Mouse (Mus musculus): ENCODE results near the gene Nln. TPM values are rescaled to one million over a fixed set of nuclear protein-coding genes. Genes with fewer than 3 reads are reported as not detected.

Nln gene
- polyA plus RNA-seq, 1 experiment from 2014 or later = 21.0 TPM

DNA sequence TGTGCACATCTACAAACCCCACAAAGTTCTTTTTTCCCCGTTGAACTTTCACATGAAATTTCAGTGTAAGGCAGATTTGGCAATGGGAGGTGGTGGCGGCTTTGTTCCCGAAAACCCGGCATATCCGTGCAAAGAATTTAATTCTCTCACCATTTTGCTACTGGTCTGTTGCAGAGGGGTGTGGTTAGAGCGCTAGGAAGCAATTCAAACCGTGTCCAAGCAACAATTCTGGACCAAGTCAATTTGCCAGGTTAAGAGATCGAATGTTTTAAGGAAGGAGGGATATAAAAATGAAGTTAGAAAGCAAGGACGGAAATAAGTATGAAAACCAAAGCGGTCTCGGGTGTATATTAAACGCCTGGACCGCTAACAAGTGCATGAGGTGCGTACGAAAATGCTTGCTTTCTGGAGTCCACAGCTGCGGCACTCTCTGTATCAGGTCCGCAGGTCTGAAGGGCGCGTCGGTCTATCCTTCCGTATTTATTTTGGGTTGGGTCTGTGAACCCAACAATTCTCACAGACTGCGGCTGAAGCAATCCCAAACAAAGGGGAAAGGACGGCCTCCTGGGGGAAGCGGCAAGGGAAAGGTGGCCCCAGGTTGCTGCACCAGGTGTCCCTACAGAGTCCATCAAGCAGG, 645 bp downstream of the Nln start:
- Histone ChIP-seq H3K4me2 (ENCODE audit: low read depth, severe bottlenecking) (peak overlapping the region; percentile 88), H3K9me3 (ENCODE audit: control insufficient read depth, low read length) (no peaks in the 10 kb centered on the region), H3K27ac (replicated peaks; ENCODE audit: low read depth, low read length) (no peak overlapping the region), H3K4me3 (ENCODE audit: low read depth, low read length) (peak overlapping the region; percentile 71), H3K4me1 (ENCODE audit: control insufficient read depth, insufficient read depth, low read length) (no peaks in the 10 kb centered on the region), H3K36me3 (ENCODE audit: control insufficient read depth, insufficient read depth, low read length) (no peaks in the 10 kb centered on the region), H3K27me3 (ENCODE audit: control insufficient read depth, insufficient read depth, low read length) (no peaks in the 10 kb centered on the region), H3K9ac (ENCODE audit: low read length) (peak overlapping the region; percentile 65)
- 2% methylated on average over 24 of the region's 24 CpGs for WGBS
- peak; percentile 28 for DNase-seq (ENCODE audit: low spot score)
- no peak; the same call in 1 of the 2 replicates for ATAC-seq (ENCODE audit: insufficient number of reproducible peaks, low FRiP score, low TSS enrichment, low read depth)

DNA sequence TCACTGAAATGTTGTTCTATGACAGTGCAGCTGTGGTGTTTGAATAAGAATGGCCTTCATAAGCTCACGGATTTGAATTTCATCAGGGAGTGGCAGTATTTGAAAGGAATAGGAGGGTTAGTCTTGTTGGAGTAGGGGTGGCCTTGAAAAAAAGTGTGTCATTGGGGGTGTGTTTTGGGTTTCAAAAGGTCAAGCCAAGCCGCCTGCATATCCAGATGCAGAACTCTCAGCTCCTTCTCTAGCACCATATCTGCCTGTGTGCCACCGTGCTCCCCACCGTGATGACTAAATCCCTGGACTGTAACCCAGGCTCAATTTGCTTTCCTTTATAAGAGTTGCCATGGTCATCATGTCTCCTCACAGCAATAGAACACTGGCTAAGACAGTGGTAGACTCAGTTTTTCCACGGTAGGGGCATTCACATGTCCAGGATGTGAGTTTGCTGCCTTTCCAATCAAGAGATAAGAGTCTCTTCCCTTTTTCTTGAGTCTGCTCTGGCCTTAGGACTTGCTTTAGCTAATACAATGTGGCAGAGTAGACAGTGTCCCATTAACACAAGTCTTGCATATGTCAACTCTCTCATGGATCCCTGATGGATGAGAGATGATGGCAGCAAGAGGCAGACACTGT, 7.7 kb downstream of the Nln start:
- Histone ChIP-seq H3K4me3 (ENCODE audit: low read depth, low read length) (no peak overlapping the region), H3K27me3 (ENCODE audit: control insufficient read depth, insufficient read depth, low read length) (no peaks in the 10 kb centered on the region), H3K27ac (replicated peaks; ENCODE audit: low read depth, low read length) (no peak overlapping the region), H3K4me1 (ENCODE audit: control insufficient read depth, insufficient read depth, low read length) (no peaks in the 10 kb centered on the region), H3K36me3 (ENCODE audit: control insufficient read depth, insufficient read depth, low read length) (no peaks in the 10 kb centered on the region), H3K9ac (ENCODE audit: low read length) (no peak overlapping the region), H3K4me2 (ENCODE audit: low read depth, severe bottlenecking) (no peak overlapping the region), H3K9me3 (ENCODE audit: control insufficient read depth, low read length) (no peaks in the 10 kb centered on the region)
- ATAC-seq (ENCODE audit: insufficient number of reproducible peaks, low FRiP score, low TSS enrichment, low read depth) = no peak
- WGBS = 95% methylated on average over 5 of the region's 5 CpGs
- no peak for DNase-seq (ENCODE audit: low spot score)

DNA sequence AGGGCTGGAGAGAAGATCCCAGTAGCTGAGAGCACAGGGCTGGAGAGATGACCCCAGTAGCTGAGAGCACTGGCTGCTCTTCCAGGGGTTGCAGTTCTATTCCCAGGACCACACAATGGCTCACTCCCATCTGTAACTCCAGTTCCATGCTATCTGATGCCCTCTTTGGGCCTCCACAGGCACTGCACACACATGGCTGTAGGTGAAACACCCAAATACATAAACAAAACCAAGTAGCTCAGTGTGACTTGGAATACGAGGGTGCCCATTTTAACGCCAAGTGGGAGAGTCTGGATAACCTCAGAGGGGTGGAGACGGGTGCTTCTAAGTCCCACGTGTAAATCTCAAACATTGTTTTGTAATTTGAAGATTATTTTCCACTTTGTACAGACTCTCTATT, 9.0 kb downstream of the Nln start:
- H3K27ac ChIP-seq (replicated peaks; ENCODE audit: low read depth, low read length) = no peak overlapping the region
- no peak for ATAC-seq (ENCODE audit: insufficient number of reproducible peaks, low FRiP score, low TSS enrichment, low read depth)
- H3K4me3 ChIP-seq (ENCODE audit: low read depth, low read length) = no peak overlapping the region
- DNase-seq (ENCODE audit: low spot score) = no peak
- H3K4me1 ChIP-seq (ENCODE audit: control insufficient read depth, insufficient read depth, low read length) = no peaks in the 10 kb centered on the region
- whole genome bisulfite sequencing = 89% methylated on average over 4 of the region's 4 CpGs
- H3K9ac ChIP-seq (ENCODE audit: low read length) = no peak overlapping the region
- no peak overlapping the region for H3K4me2 ChIP-seq (ENCODE audit: low read depth, severe bottlenecking)
- no peaks in the 10 kb centered on the region for H3K9me3 ChIP-seq (ENCODE audit: control insufficient read depth, low read length)
- no peaks in the 10 kb centered on the region for H3K36me3 ChIP-seq (ENCODE audit: control insufficient read depth, insufficient read depth, low read length)
- no peaks in the 10 kb centered on the region for H3K27me3 ChIP-seq (ENCODE audit: control insufficient read depth, insufficient read depth, low read length)

DNA sequence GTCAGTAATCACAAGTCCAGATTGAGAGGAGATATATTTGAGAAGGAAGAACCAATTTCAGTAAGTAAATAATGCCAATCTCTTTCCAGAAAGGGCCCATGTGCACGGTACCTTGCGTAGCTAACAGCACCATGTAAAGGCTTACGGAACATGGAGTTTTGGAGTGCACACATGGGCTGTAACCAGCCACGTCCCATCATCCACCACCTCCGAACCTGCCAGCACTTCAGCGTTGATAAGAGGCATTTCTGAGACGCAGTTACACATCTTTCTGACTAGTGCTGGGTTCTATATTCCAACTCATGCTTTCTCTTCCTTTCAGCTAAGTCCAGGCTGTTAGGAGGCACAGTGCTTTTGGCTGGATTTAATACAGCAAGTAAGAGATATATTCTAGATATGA, 12.2 kb downstream of the Nln start:
- Histone ChIP-seq H3K4me3 (ENCODE audit: low read depth, low read length) (no peak overlapping the region), H3K4me2 (ENCODE audit: low read depth, severe bottlenecking) (no peak overlapping the region), H3K27me3 (ENCODE audit: control insufficient read depth, insufficient read depth, low read length) (no peaks in the 10 kb centered on the region), H3K4me1 (ENCODE audit: control insufficient read depth, insufficient read depth, low read length) (no peaks in the 10 kb centered on the region), H3K27ac (replicated peaks; ENCODE audit: low read depth, low read length) (no peak overlapping the region), H3K36me3 (ENCODE audit: control insufficient read depth, insufficient read depth, low read length) (no peaks in the 10 kb centered on the region), H3K9ac (ENCODE audit: low read length) (no peak overlapping the region), H3K9me3 (ENCODE audit: control insufficient read depth, low read length) (no peaks in the 10 kb centered on the region)
- DNase-seq (ENCODE audit: low spot score) (no peak), ATAC-seq (ENCODE audit: insufficient number of reproducible peaks, low FRiP score, low TSS enrichment, low read depth) (no peak)
- 94% methylated on average over 7 of the region's 7 CpGs for WGBS

DNA sequence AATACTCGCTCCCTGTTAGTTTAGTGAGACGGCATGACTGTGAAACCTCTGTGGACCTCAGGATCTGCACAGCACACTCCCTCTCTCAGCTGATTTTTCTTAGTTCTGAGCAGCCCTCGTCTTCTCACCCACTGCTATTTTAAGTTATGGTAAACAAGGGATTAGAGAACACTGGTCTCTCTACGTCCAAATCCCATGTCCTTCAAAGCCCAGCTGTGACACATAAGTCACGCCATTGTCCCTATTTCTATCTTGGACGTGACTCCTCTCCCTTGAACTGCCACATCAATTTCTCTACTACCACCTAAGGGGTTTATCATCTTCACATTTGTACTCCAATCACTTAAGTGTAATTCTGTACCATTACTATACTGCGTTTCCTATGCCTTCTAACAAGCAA, 13.5 kb downstream of the Nln start:
- no peak overlapping the region for H3K4me2 ChIP-seq (ENCODE audit: low read depth, severe bottlenecking)
- no peak overlapping the region for H3K9ac ChIP-seq (ENCODE audit: low read length)
- H3K27me3 ChIP-seq (ENCODE audit: control insufficient read depth, insufficient read depth, low read length) = no peaks in the 10 kb centered on the region
- no peaks in the 10 kb centered on the region for H3K36me3 ChIP-seq (ENCODE audit: control insufficient read depth, insufficient read depth, low read length)
- no peak overlapping the region for H3K27ac ChIP-seq (replicated peaks; ENCODE audit: low read depth, low read length)
- no peak overlapping the region for H3K4me3 ChIP-seq (ENCODE audit: low read depth, low read length)
- DNase-seq (ENCODE audit: low spot score) (no peak), ATAC-seq (ENCODE audit: insufficient number of reproducible peaks, low FRiP score, low TSS enrichment, low read depth) (no peak)
- no peaks in the 10 kb centered on the region for H3K9me3 ChIP-seq (ENCODE audit: control insufficient read depth, low read length)
- H3K4me1 ChIP-seq (ENCODE audit: control insufficient read depth, insufficient read depth, low read length) = no peaks in the 10 kb centered on the region
- 76% methylated on average over 7 of the region's 7 CpGs for WGBS

DNA sequence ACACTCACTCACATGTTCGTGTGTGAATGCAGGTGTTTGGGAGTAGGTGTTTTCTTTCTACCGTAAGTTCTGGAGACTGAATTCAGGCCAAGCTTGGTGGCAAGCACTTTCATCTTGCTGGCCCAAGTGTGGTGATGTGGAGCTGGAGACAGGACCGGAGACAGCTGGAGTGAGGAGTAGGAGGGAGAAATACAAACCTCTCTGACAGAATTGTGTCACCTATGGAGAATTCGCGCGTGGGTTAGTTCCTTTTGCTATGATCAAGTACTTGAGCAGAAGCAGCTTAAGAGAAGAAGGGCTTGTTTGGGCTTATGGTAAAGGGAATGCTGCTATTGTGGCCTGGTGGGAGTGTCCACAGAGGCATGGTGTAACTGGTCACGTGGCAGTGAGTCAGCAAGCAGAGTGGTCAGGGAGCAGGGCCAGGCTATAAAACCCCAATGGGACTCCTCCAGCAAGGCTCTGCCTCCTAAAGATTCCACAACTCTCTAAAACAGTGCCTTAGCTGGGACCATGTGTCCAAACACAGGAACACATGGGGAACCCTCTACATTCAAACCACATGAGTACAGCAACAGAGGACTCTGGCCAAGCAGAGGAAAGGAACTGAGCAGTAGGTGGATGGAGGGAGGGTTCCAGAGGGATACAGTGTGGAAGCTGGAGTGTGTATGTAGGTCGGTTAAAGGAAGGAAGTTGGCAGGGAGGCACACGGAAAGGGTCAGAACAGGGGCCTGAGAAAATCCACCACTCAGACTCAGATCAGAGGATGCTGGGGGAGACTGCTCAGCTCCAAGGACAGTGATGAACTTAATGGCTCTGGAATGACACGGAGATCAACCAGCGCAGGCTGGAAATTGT, 14.7 kb downstream of the Nln start:
- WGBS = 80% methylated on average over 11 of the region's 11 CpGs
- no peaks in the 10 kb centered on the region for H3K36me3 ChIP-seq (ENCODE audit: control insufficient read depth, insufficient read depth, low read length)
- no peak for ATAC-seq (ENCODE audit: insufficient number of reproducible peaks, low FRiP score, low TSS enrichment, low read depth)
- H3K9me3 ChIP-seq (ENCODE audit: control insufficient read depth, low read length) = no peaks in the 10 kb centered on the region
- H3K27me3 ChIP-seq (ENCODE audit: control insufficient read depth, insufficient read depth, low read length) = no peaks in the 10 kb centered on the region
- no peak overlapping the region for H3K4me3 ChIP-seq (ENCODE audit: low read depth, low read length)
- no peak for DNase-seq (ENCODE audit: low spot score)
- H3K4me1 ChIP-seq (ENCODE audit: control insufficient read depth, insufficient read depth, low read length) = no peaks in the 10 kb centered on the region
- no peak overlapping the region for H3K4me2 ChIP-seq (ENCODE audit: low read depth, severe bottlenecking)
- H3K27ac ChIP-seq (replicated peaks; ENCODE audit: low read depth, low read length) = no peak overlapping the region
- no peak overlapping the region for H3K9ac ChIP-seq (ENCODE audit: low read length)

DNA sequence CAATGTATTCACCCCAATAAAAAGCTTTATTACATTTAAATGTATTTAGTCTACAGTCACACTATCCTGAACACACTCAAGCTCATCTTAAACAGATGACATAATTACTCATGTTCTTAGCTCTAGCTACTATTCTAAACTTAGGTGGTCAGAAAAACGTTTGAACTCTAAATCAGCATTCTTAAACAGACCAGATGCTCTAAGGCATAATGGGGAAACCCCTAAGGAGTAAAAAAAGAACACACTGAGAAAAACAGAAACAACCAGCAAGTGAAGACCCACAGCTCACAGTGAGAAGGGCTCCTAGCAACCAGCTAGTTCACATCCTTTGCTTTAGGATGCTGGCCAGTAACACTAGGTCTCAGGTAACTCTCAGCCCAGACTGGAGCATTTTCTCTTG, 17.7 kb downstream of the Nln start:
- Histone ChIP-seq H3K36me3 (ENCODE audit: control insufficient read depth, insufficient read depth, low read length) (no peaks in the 10 kb centered on the region), H3K27me3 (ENCODE audit: control insufficient read depth, insufficient read depth, low read length) (no peaks in the 10 kb centered on the region), H3K9me3 (ENCODE audit: control insufficient read depth, low read length) (no peaks in the 10 kb centered on the region), H3K27ac (replicated peaks; ENCODE audit: low read depth, low read length) (no peak overlapping the region), H3K4me1 (ENCODE audit: control insufficient read depth, insufficient read depth, low read length) (no peaks in the 10 kb centered on the region), H3K4me3 (ENCODE audit: low read depth, low read length) (no peak overlapping the region), H3K4me2 (ENCODE audit: low read depth, severe bottlenecking) (no peak overlapping the region), H3K9ac (ENCODE audit: low read length) (no peak overlapping the region)
- no peak for DNase-seq (ENCODE audit: low spot score)
- WGBS = 26% methylated on average over 1 of the region's 1 CpGs
- ATAC-seq (ENCODE audit: insufficient number of reproducible peaks, low FRiP score, low TSS enrichment, low read depth) = no peak

DNA sequence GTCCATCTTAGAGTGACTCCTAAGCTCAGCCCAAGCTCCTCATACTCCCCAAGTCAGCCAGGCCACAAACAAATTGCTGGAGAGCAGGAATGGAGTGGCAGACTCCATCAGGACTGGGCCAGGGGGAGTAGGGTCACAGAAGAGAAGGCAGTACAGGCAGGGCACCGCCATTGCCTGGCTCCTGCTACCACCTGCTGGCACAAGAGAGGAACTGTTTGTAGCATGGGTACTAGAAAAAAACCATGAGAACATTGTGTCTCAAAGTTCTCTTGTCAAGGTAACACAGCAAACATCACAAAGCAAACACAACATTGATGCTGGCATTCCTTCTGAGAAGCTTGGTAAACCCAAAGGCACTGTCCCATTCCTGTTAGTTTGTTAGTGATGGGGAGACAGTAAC, 20.0 kb downstream of the Nln start:
- WGBS = 12% methylated on average over 1 of the region's 1 CpGs
- ATAC-seq (ENCODE audit: insufficient number of reproducible peaks, low FRiP score, low TSS enrichment, low read depth) = peak; percentile 54; the same call in 1 of the 2 replicates

More for the DNA sequence above, 20.0 kb downstream of the Nln start:
- no peak overlapping the region for H3K27ac ChIP-seq (replicated peaks; ENCODE audit: low read depth, low read length)
- no peak overlapping the region for H3K9ac ChIP-seq (ENCODE audit: low read length)
- no peak overlapping the region for H3K4me3 ChIP-seq (ENCODE audit: low read depth, low read length)
- H3K27me3 ChIP-seq (ENCODE audit: control insufficient read depth, insufficient read depth, low read length) = no peaks in the 10 kb centered on the region
- H3K36me3 ChIP-seq (ENCODE audit: control insufficient read depth, insufficient read depth, low read length) = no peaks in the 10 kb centered on the region
- H3K4me2 ChIP-seq (ENCODE audit: low read depth, severe bottlenecking) = no peak overlapping the region
- no peaks in the 10 kb centered on the region for H3K4me1 ChIP-seq (ENCODE audit: control insufficient read depth, insufficient read depth, low read length)
- H3K9me3 ChIP-seq (ENCODE audit: control insufficient read depth, low read length) = no peaks in the 10 kb centered on the region
- DNase-seq (ENCODE audit: low spot score) = peak; percentile 66

All from limb, embryonic 11.5 days (tissue).